Mouse (Mus musculus) forebrain, postnatal 0 days (tissue): Measurements from ENCODE around the gene Dnm1l. TPM values are rescaled to one million over a fixed set of nuclear protein-coding genes. Genes with fewer than 3 reads are reported as not detected.

Source experiments
- ATAC-seq: fragments of 200-750 bp; cut with Nextera tagmentation; 2 replicates; pipeline ENCODE4 v1.8.0; 2017; ENCODE audit warnings: mild to moderate bottlenecking, moderate library complexity
- DNase-seq: peaks from one replicate; pipeline ENCODE4 v3.0.0-alpha.2; 2015
- H3K27ac ChIP-seq: fragments of 300-500 bp; sonication (generic); 2 replicates; pipeline ENCODE4 v1.5.1; 2014; ENCODE audit warnings: low read depth, mild to moderate bottlenecking, antibody characterized with exemption, low read length, moderate library complexity, mixed read lengths
- H3K27me3 ChIP-seq: fragments of 300-500 bp; sonication (generic); 2 replicates; pipeline ENCODE4 v1.6.1; 2014; ENCODE audit warnings: mild to moderate bottlenecking, low read length, mixed read lengths; ENCODE audit not compliant: insufficient read depth
- H3K36me3 ChIP-seq: fragments of 300-500 bp; sonication (generic); 2 replicates; pipeline ENCODE4 v1.6.1; 2014; ENCODE audit warnings: mild to moderate bottlenecking, moderate library complexity; ENCODE audit not compliant: insufficient read depth
- H3K4me1 ChIP-seq: fragments of 300-500 bp; sonication (generic); 2 replicates; pipeline ENCODE4 v1.6.1; 2014; ENCODE audit warnings: antibody characterized with exemption; ENCODE audit not compliant: insufficient read depth
- H3K4me2 ChIP-seq: fragments of 300-500 bp; sonication (generic); 2 replicates; pipeline ENCODE4 v1.6.1; 2014; ENCODE audit warnings: low read depth, mild to moderate bottlenecking, moderate library complexity
- H3K4me3 ChIP-seq: fragments of 300-500 bp; sonication (generic); 2 replicates; pipeline ENCODE4 v1.5.1; 2014; ENCODE audit warnings: low read depth, low read length, mixed read lengths
- H3K9ac ChIP-seq: fragments of 300-500 bp; sonication (generic); 2 replicates; pipeline ENCODE4 v1.6.1; 2014; ENCODE audit warnings: mild to moderate bottlenecking
- H3K9me3 ChIP-seq: fragments of 300-500 bp; sonication (generic); 2 replicates; pipeline ENCODE4 v1.6.1; 2016; ENCODE audit warnings: low read length
- CTCF ChIP-seq: sonication (generic); IDR thresholded peaks from 2 replicates; pipeline ENCODE4 v1.5.1; 2016; ENCODE audit warnings: antibody characterized with exemption, control low read depth, low read depth
- WGBS: fragments of 180-500 bp; shearing (Covaris S2); extraction: QIAGEN DNeasy Blood & Tissue Kit; methylation state at CpG from one replicate; pipeline ENCODE4 v1.1.7; 2014; 5-methylcytosine and 5-hydroxymethylcytosine counted together
- polyA plus RNA-seq: library from polyadenylated mRNA; unstranded; fragments of >200 nt; fragmentation: Nextera tagmentation; extraction: Ambion mirVana; gene quantifications from 2 replicates; pipeline ENCODE4 v1.2.1, GENCODE M21; 2015
- total RNA-seq: library from RNA; depleted of rRNA; stranded (reverse); fragments of >200 nt; gene quantifications from 2 replicates; pipeline ENCODE4 v1.2.3, GENCODE M21; 2014; rRNA removed

Dnm1l gene
- total and polyA plus RNA-seq, 2 experiments from 2014 or later: 105 to 121 TPM

- DNase-seq (peak; percentile 11), ATAC-seq (no peak)
- H3K27ac ChIP-seq: 0 out of 2 replicates have a peak overlapping the region, but pooled peaks have one; percentile 93
- H3K4me1 ChIP-seq: peaks cover 9% of the 10 kb centered on the region; the same call in 1 of the 2 replicates
- H3K9ac ChIP-seq: peak overlapping the region; percentile 72
- TF ChIP-seq CTCF: peak; percentile 44; the same call in 1 of the 2 replicates
- peaks cover 6% of the 10 kb centered on the region; the same call in 1 of the 2 replicates for H3K36me3 ChIP-seq
- H3K4me2 ChIP-seq: peak overlapping the region; percentile 89
- H3K9me3 ChIP-seq: no peaks in the 10 kb centered on the region
- H3K27me3 ChIP-seq: no peaks in the 10 kb centered on the region
- peak overlapping the region; percentile 84 for H3K4me3 ChIP-seq
- 20% methylated on average over 7 of the region's 7 CpGs for WGBS
Observed at GRCm38 (mm10) chr16:16303888-16304287, 54.9 kb downstream of the Dnm1l start.

- Histone ChIP-seq H3K9ac (peak overlapping the region; percentile 72), H3K36me3 (peaks cover 6% of the 10 kb centered on the region; the same call in 1 of the 2 replicates), H3K4me3 (peak overlapping the region; percentile 84), H3K4me1 (peaks cover 9% of the 10 kb centered on the region; the same call in 1 of the 2 replicates), H3K9me3 (no peaks in the 10 kb centered on the region), H3K4me2 (peak overlapping the region; percentile 89), H3K27ac (peak overlapping the region; percentile 93), H3K27me3 (no peaks in the 10 kb centered on the region)
- TF ChIP-seq CTCF: no peak
- WGBS: under 1% methylated on average over 61 of the region's 61 CpGs
- no peak for DNase-seq
- peak; percentile 47 for ATAC-seq
Observed at GRCm38 (mm10) chr16:16303138-16303827, 55.5 kb downstream of the Dnm1l start.

GRCm38 (mm10) chr16:16302369-16303137 lies 56.2 kb downstream of the Dnm1l start, which contains the start of gene Yars2:
Gene Yars2 (plus strand): TSS chr16:16302965.
- Histone ChIP-seq H3K36me3 (peaks cover 6% of the 10 kb centered on the region; the same call in 1 of the 2 replicates), H3K27me3 (no peaks in the 10 kb centered on the region), H3K9ac (peak within 1 kb of the TSS; percentile 72), H3K4me1 (peaks cover 9% of the 10 kb centered on the region; the same call in 1 of the 2 replicates), H3K9me3 (no peaks in the 10 kb centered on the region), H3K4me3 (peak within 1 kb of the TSS; percentile 84), H3K4me2 (peak within 1 kb of the TSS; percentile 89), H3K27ac (peak within 1 kb of the TSS; percentile 93)
- peak; percentile 96 for DNase-seq
- WGBS: 4% methylated on average over 50 of the region's 50 CpGs
- ATAC-seq: peak; percentile 99
- peak; percentile 92 for TF ChIP-seq CTCF

GRCm38 (mm10) chr16:16273752-16274151 lies 85.0 kb downstream of the Dnm1l start:
- no peak for TF ChIP-seq CTCF
- Histone ChIP-seq H3K27me3 (no peaks in the 10 kb centered on the region), H3K27ac (no peak overlapping the region), H3K4me3 (no peak overlapping the region), H3K9me3 (no peaks in the 10 kb centered on the region), H3K9ac (no peak overlapping the region), H3K4me2 (no peak overlapping the region), H3K4me1 (no peaks in the 10 kb centered on the region), H3K36me3 (no peaks in the 10 kb centered on the region)
- no peak for DNase-seq
- 66% methylated on average over 6 of the region's 6 CpGs for WGBS
- ATAC-seq: no peak

GRCm38 (mm10) chr16:16272978-16273377 lies 85.8 kb downstream of the Dnm1l start:
- no peaks in the 10 kb centered on the region for H3K36me3 ChIP-seq
- H3K4me2 ChIP-seq: no peak overlapping the region
- no peaks in the 10 kb centered on the region for H3K27me3 ChIP-seq
- H3K4me3 ChIP-seq: no peak overlapping the region
- no peak for TF ChIP-seq CTCF
- no peaks in the 10 kb centered on the region for H3K4me1 ChIP-seq
- no peaks in the 10 kb centered on the region for H3K9me3 ChIP-seq
- WGBS: 11% methylated on average over 3 of the region's 3 CpGs
- peak; percentile 29; the same call in 1 of the 2 replicates for ATAC-seq
- no peak overlapping the region for H3K27ac ChIP-seq
- DNase-seq: peak; percentile 3
- no peak overlapping the region for H3K9ac ChIP-seq

- H3K4me3 ChIP-seq: no peak overlapping the region
- H3K9me3 ChIP-seq: no peaks in the 10 kb centered on the region
- WGBS: 87% methylated on average over 3 of the region's 3 CpGs
- H3K27ac ChIP-seq: no peak overlapping the region
- no peak overlapping the region for H3K9ac ChIP-seq
- TF ChIP-seq CTCF: no peak
- H3K27me3 ChIP-seq: no peaks in the 10 kb centered on the region
- no peak for DNase-seq
- no peak for ATAC-seq
- H3K36me3 ChIP-seq: no peaks in the 10 kb centered on the region
- no peaks in the 10 kb centered on the region for H3K4me1 ChIP-seq
- H3K4me2 ChIP-seq: no peak overlapping the region
Observed at GRCm38 (mm10) chr16:16262436-16262835, 96.3 kb downstream of the Dnm1l start.

Other genes with a start within 250 kb of the Dnm1l start
- 1.7 and 1.8 TPM in 2 replicates for gene Pkp2, start 145.6 kb downstream of the Dnm1l start, total RNA-seq
- gene Pkp2, start 145.6 kb downstream of the Dnm1l start, polyA plus RNA-seq: 0.53 and 0.84 TPM in 2 replicates
- gene Yars2, start 56.0 kb downstream of the Dnm1l start, total RNA-seq: 33.1 and 34.5 TPM in 2 replicates
- 26.3 and 28.1 TPM in 2 replicates for gene Yars2, start 56.0 kb downstream of the Dnm1l start, polyA plus RNA-seq
- gene Fgd4, start 241.6 kb upstream of the Dnm1l start, total RNA-seq: 46.7 and 50.2 TPM in 2 replicates
- 6.0 and 10.7 TPM in 2 replicates for gene Fgd4, start 241.6 kb upstream of the Dnm1l start, polyA plus RNA-seq